Mouse (Mus musculus) skeletal muscle tissue, adult 2 months (tissue): ENCODE data around the gene Pdzd9.
A peak's percentile ranks its signal among the peaks of the same experiment; 100 is the strongest.

Experiments used
- DNase-seq: peaks from one replicate; pipeline ENCODE4 v3.0.0-alpha.2; 2012; ENCODE audit warnings: low read depth, low spot score

The Pdzd9 gene

DNA sequence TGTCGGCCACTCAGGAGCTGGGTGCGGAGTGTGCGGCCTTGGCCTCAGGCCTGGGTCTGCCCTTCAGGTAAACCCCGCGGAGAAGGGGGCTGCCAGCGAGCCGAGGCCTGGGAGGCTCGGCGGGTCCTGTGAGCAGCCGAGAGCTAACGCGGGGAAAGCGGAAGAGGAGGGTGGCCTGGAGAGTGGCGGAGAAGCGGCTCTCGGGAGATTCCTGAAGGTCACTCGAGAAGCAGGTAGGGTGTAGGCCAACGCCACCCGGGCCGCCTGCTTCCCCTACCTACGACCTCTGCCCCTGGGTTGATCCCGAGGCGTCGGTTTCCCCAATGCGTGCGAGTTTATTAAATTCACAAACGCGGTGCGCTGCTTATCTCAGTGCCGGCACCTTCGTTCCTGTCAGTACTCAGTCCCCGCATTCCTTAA lies 34.8 kb downstream of the Pdzd9 start:
- DNase-seq: no peak

DNA sequence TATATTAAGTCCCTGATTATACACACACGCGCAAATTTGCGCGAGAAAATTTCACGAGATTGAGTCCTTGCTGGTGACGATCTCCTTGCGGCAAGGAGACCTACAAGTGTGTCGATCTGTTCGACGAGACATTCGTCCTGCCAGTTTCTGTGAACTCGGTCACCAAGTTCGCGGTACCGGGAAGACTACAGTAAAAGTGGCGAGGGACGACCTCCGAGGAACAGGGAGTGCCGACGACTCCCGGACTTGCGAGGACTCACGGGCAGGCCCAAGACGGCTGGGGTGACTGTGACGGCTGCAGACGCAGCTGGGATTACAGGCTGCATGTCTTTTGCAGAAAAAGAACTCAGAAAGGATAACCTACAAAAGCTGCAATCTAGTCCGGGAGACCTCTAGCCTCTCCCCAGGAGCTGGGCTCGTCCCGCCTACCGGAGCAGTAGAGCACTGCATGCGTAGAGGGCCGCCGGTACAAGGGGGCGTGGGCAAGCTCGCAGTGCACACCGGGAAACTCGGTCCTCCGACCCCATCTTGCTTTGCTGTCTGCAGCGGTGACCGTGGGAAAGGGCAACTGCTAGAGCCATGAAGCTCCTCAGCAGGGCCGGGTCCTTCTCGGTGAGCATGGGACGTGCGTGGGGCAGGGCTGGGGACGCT lies 35.3 kb downstream of the Pdzd9 start, which contains the start of gene Uqcrc2:
Uqcrc2 (plus strand) TSS at position 466 of the 651 bp plus-strand sequence.
- DNase-seq: peak; percentile 83

DNA sequence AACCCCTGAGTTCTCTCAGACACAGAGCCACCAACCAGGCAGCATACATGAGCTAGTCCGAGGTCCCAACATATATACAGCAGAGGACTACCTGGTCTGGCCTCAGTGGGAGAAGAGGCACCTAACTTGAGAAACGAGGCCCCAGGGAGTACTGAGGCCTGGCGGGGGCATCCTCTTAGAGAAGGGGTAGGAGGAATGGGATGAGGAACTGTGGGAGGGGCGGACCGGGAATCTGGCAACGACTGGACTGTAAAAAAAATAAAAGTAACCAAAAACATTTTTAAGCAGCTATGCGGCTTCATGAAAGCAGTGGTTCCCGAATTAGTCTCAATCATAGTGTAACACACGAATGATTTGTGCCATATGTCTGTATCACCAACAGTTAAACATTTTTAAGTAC lies 35.8 kb downstream of the Pdzd9 start:
- DNase-seq: peak; percentile 2

DNA sequence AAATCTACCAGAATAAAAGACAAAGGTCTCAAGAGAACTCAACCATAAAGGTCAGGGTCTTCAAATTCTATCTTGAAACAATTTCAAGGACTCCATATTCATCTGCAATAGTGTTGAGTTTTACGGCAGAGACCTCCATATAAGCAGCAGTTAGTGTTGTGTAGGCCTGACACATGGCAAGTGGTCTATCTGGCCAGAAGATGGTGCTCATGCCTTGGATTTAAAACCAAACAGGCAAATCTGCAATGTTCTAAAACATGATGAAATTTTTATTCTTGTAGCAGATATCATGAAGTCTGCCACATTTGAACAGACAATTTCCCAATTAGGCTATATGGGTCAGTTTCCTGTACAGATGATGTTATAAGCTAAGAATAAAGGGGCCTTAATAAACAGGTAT lies 37.6 kb downstream of the Pdzd9 start:
- no peak for DNase-seq

DNA sequence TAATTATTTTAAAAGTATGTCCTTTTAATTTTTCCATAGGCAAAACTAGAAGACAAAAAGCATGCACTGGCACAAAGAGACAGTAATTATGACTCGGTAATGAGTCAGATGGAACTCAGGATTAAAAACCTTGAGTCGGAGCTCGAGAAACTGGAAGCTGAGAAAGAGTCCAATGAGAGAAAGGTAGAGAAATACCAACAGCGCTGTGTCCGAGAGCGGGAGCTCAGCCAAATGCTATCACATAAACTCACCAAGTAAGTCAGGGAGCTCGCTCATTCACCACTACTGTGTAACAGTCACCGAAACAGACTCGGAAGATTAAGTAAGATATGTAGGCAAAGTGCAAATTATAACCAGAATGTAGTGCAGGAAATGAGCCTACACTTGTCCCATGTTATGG lies 49.3 kb downstream of the Pdzd9 start:
- no peak for DNase-seq

DNA sequence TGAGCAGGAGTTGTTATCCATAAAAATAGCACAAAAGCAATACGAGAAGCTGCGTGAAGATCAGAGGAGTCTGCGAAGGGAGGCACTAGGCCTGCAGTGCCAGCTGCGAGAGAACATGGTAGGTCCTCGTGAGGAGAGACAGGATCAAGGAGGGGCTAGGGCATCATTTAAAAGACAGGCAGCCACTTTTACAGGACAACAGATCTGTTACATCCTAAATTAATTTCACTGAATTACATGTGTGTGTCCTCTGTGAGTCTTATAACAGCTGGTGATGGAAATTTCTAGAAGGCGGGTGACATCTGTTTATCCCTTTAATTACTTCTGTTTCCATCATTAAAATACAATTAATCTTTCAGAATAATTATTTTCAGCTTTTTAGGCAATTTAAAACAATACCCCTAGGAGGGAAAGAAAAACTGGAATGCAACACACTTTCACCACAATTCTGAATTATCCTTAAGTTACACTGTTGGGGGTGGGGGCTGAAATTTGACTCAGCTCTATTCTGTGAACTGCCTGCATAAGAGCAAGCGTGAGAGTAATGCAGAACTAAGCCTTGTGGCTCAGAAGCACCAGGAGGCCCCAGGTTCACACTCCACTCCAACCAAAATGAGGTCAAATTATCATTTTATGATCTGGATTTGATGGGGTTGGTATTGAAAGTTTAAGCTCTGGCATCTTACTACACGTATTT lies 49.9 kb downstream of the Pdzd9 start:
- DNase-seq: no peak
